Mouse (Mus musculus): ENCODE measurements at regions not wholly inside any gene's neighbourhood (a gene's known extent, or its start where the extent isn't known, plus 50 kb on each side); places are given as distances from the start of the nearest gene placed in this dataset.

DNA sequence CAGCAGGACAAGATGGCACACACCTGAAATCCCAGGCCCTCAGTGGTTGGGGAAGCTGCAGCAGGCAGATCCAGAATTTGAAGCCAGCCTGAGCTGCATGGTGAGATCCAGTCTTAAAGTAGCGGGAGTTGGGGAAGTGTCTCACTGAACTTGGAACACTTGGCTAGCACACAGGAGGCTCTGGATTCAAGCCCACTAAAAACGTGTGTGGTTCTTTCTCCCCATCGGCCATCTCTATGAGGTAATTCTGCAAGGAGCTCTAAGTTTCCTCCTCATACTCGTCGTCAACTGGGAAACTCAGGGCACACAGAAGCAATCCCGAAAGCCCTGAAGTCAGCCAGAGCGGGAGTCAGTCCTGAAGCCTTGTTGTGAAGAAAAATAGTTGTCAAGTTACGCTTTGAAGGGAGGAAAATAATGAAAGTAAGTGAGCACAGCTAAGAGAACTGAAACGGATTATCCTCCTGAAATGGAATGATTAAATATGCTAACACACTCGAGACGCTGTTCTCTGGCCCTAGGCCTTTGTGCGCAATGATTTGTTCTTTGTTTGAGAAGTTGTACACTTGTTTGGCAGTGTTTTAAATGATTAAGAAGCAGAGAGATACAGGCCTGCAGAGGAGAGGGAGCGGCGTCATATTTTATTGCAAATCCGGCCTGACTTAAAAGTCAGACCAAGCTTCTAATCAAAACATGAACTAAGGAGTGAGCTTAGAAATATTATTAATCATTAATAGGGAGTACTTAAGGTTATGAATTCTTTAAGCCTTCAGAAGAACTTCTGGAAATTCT, 69.0 kb upstream of the Ercc4 start:
- Histone ChIP-seq H3K36me3 (ENCODE audit: control insufficient read depth, insufficient read depth, low read length) (no peaks in the 10 kb centered on the region), H3K4me3 (ENCODE audit: extremely low read depth, insufficient read depth, insufficient read length) (no peak overlapping the region), H3K27ac (ENCODE audit: insufficient read depth, low read length) (no peak overlapping the region), H3K27me3 (ENCODE audit: control insufficient read depth, insufficient read depth, low read length) (no peaks in the 10 kb centered on the region), H3K4me1 (ENCODE audit: control insufficient read depth, insufficient read depth, insufficient read length) (no peaks in the 10 kb centered on the region)
- TF ChIP-seq POLR2A (IDR thresholded peaks at IDR 0.05; ENCODE audit: low read depth, low read length) (no peak), CTCF (IDR thresholded peaks at IDR 0.05; ENCODE audit: extremely low read depth, insufficient read depth, insufficient read length, insufficient replicate concordance) (no peak)
- no peak for DNase-seq (ENCODE audit: low read depth in 1 of 2, low spot score in 2 of 2)
- 83% methylated on average over 15 of the region's 15 CpGs for WGBS

DNA sequence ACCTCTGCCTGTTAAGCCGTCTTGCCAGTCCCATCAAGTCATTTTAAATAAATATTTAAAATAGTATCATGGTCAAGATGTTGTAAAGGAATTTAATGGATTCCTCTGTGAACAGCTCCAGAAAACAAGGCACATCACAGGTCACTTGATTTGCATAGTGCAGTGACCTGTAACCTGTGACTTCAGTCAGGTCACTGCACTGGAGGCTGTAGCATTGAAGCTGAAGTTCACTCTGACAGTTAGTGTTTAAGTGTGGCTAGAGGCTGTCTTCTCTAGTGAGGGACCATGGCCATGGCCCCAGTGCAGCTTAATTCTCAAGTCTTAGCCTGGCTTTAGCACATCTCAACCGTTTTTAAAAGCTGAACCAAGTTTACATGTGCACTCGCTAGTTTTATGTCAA, 68.1 kb upstream of the Ercc4 start:
- no peaks in the 10 kb centered on the region for H3K36me3 ChIP-seq (ENCODE audit: control insufficient read depth, insufficient read depth, low read length)
- H3K27ac ChIP-seq (ENCODE audit: insufficient read depth, low read length), result no peak overlapping the region
- no peaks in the 10 kb centered on the region for H3K4me1 ChIP-seq (ENCODE audit: control insufficient read depth, insufficient read depth, insufficient read length)
- no peak for DNase-seq (ENCODE audit: low read depth in 1 of 2, low spot score in 2 of 2)
- H3K27me3 ChIP-seq (ENCODE audit: control insufficient read depth, insufficient read depth, low read length), result no peaks in the 10 kb centered on the region
- TF ChIP-seq POLR2A (IDR thresholded peaks at IDR 0.05; ENCODE audit: low read depth, low read length) (no peak), CTCF (IDR thresholded peaks at IDR 0.05; ENCODE audit: extremely low read depth, insufficient read depth, insufficient read length, insufficient replicate concordance) (no peak)
- 86% methylated on average over 3 of the region's 3 CpGs for WGBS
- H3K4me3 ChIP-seq (ENCODE audit: extremely low read depth, insufficient read depth, insufficient read length), result no peak overlapping the region

DNA sequence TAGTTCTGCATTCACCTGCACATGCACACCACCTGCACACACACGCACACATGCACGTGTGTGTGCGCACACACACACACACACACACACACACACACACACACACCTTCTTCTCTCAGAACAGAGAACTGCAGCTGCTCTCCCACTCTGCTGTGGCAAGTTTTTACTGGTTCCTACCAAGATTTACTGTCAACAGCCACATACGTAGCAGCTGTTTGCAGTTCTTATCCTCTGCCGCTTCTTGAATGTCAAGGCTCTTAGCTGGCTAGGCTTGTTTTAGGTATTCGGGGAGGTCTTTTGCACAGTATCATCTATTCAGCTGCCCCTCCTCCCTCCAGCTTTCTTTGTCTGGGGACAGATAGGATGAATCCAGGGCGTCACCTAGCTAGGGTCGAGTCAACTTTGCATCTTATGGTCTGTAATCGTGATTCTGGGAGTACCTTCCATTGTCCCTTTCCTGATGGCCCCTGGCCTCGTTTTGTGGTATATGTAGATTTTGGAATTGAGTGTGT, 64.3 kb upstream of the Ercc4 start:
- Histone ChIP-seq H3K4me1 (ENCODE audit: control insufficient read depth, insufficient read depth, insufficient read length) (no peaks in the 10 kb centered on the region), H3K4me3 (ENCODE audit: extremely low read depth, insufficient read depth, insufficient read length) (no peak overlapping the region), H3K36me3 (ENCODE audit: control insufficient read depth, insufficient read depth, low read length) (no peaks in the 10 kb centered on the region), H3K27ac (ENCODE audit: insufficient read depth, low read length) (no peak overlapping the region), H3K27me3 (ENCODE audit: control insufficient read depth, insufficient read depth, low read length) (no peaks in the 10 kb centered on the region)
- no peak for DNase-seq (ENCODE audit: low read depth in 1 of 2, low spot score in 2 of 2)
- TF ChIP-seq POLR2A (IDR thresholded peaks at IDR 0.05; ENCODE audit: low read depth, low read length), result no peak
- TF ChIP-seq CTCF (IDR thresholded peaks at IDR 0.05; ENCODE audit: extremely low read depth, insufficient read depth, insufficient read length, insufficient replicate concordance), result no peak
- WGBS, result 84% methylated on average over 10 of the region's 10 CpGs

DNA sequence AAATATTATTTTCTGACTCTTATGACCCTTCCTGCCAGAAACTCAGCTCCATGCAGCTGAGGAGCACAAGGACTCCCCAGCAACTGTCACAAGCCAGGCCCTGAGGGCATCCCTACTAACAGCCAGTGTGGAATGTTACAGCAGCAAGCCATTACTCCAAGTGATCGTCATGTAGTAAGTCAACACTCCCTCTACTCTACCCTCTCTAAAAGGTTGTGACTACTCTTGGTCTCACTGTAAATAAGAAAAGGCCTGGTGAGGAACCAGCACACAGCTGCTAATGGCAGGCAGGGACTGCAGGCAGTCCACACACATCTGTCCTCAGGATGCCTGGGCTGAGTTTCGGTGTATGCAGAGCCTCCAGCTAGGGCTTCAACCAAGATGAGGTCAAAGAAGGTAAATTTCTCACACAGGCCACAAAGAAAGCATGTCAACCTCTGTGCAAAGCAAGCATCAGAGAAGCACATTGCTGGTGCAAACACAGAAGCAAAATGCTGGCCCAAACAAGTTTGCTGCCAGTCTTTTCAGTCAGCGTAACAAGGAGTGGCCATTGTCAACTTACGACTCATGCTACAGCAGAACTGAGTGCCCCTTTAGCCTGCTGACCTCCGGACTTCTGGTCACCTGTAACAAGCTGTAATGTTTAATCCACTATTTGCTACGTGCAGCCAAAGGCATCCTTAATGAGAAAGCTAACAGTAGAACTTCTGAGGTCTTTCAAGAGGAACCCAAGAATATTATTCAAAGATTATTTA, 62.9 kb upstream of the Ercc4 start:
- Histone ChIP-seq H3K27me3 (ENCODE audit: control insufficient read depth, insufficient read depth, low read length) (no peaks in the 10 kb centered on the region), H3K27ac (ENCODE audit: insufficient read depth, low read length) (no peak overlapping the region), H3K36me3 (ENCODE audit: control insufficient read depth, insufficient read depth, low read length) (no peaks in the 10 kb centered on the region), H3K4me1 (ENCODE audit: control insufficient read depth, insufficient read depth, insufficient read length) (no peaks in the 10 kb centered on the region), H3K4me3 (ENCODE audit: extremely low read depth, insufficient read depth, insufficient read length) (no peak overlapping the region)
- no peak for DNase-seq (ENCODE audit: low read depth in 1 of 2, low spot score in 2 of 2)
- TF ChIP-seq POLR2A (IDR thresholded peaks at IDR 0.05; ENCODE audit: low read depth, low read length) (no peak), CTCF (IDR thresholded peaks at IDR 0.05; ENCODE audit: extremely low read depth, insufficient read depth, insufficient read length, insufficient replicate concordance) (no peak)
- WGBS, result 88% methylated on average over 6 of the region's 6 CpGs

DNA sequence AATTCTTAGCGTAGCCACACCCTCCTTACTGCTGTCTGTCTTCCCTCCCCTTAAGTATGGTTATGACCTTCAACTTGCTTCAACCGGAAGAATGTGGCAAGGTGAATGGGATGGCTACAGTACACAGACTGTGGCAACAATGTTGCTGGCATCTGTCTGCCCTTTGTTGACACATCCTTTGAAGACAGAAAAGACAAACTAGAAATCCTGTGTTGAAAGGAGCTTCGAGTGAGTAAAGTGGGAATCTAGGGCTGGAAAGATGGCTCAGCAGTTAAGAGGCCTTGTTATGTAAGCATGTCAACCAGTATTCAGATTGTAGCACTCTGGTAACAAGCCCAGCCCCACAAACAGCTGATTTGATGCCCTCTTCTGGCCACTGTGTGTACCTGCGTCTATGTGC, 60.2 kb upstream of the Ercc4 start:
- Histone ChIP-seq H3K27me3 (ENCODE audit: control insufficient read depth, insufficient read depth, low read length) (no peaks in the 10 kb centered on the region), H3K4me1 (ENCODE audit: control insufficient read depth, insufficient read depth, insufficient read length) (no peaks in the 10 kb centered on the region), H3K27ac (ENCODE audit: insufficient read depth, low read length) (no peak overlapping the region), H3K4me3 (ENCODE audit: extremely low read depth, insufficient read depth, insufficient read length) (no peak overlapping the region), H3K36me3 (ENCODE audit: control insufficient read depth, insufficient read depth, low read length) (no peaks in the 10 kb centered on the region)
- no peak for DNase-seq (ENCODE audit: low read depth in 1 of 2, low spot score in 2 of 2)
- TF ChIP-seq POLR2A (IDR thresholded peaks at IDR 0.05; ENCODE audit: low read depth, low read length) (no peak), CTCF (IDR thresholded peaks at IDR 0.05; ENCODE audit: extremely low read depth, insufficient read depth, insufficient read length, insufficient replicate concordance) (no peak)
- WGBS, result 85% methylated on average over 4 of the region's 4 CpGs

DNA sequence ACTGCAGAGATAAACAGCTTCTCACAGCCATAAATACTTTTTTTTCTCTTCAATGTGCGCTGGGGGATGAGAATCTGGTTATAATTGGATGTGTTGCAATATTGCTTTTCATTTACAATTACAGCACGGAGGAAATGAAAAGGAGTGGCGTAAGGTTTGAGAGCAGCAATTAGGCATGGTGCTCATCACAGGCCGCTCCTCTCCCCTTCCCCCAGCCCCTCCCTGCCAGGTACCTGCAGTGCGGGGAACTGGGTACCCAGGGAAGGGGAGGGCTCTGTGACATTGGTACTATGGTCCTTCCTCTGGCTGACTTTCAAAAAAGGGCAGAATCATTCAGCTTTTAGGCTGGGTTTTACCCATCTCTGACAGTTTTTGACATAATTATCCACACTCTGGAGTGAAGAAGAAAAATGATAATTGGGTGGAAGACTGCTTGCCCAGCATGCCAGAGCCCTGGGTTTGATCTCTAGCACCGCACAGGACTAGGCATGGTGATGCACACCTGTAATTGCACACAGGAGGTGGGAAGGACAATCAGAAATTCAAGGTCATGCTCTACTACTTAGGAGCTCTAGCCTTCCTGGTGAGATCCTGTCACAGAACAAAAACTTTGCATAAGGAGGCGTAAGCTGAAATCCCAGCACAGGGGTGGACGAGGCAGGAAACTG, 59.1 kb upstream of the Ercc4 start:
- Histone ChIP-seq H3K4me1 (ENCODE audit: control insufficient read depth, insufficient read depth, insufficient read length) (no peaks in the 10 kb centered on the region), H3K27me3 (ENCODE audit: control insufficient read depth, insufficient read depth, low read length) (no peaks in the 10 kb centered on the region), H3K27ac (ENCODE audit: insufficient read depth, low read length) (no peak overlapping the region), H3K36me3 (ENCODE audit: control insufficient read depth, insufficient read depth, low read length) (no peaks in the 10 kb centered on the region), H3K4me3 (ENCODE audit: extremely low read depth, insufficient read depth, insufficient read length) (no peak overlapping the region)
- DNase-seq (ENCODE audit: low read depth in 1 of 2, low spot score in 2 of 2), result no peak
- TF ChIP-seq POLR2A (IDR thresholded peaks at IDR 0.05; ENCODE audit: low read depth, low read length) (no peak), CTCF (IDR thresholded peaks at IDR 0.05; ENCODE audit: extremely low read depth, insufficient read depth, insufficient read length, insufficient replicate concordance) (no peak)
- WGBS, result 86% methylated on average over 8 of the region's 8 CpGs
